Mouse (Mus musculus) monocyte, adult 59 days (primary cell): ENCODE results near the gene Gchfr. TPM values are rescaled to one million over a fixed set of nuclear protein-coding genes. Genes with fewer than 3 reads are reported as not detected.

Experiments
- total RNA-seq, 2 experiments: library from RNA; stranded (reverse); gene quantifications; one replicate each; pipeline ENCODE4 v1.2.4; 2023

Gchfr gene
- total RNA-seq: not detected

GRCm38 (mm10) chr2:119166901-119167865 is at the start of gene Gchfr:
Gchfr (plus strand) TSS chr2:119167773.

DNA sequence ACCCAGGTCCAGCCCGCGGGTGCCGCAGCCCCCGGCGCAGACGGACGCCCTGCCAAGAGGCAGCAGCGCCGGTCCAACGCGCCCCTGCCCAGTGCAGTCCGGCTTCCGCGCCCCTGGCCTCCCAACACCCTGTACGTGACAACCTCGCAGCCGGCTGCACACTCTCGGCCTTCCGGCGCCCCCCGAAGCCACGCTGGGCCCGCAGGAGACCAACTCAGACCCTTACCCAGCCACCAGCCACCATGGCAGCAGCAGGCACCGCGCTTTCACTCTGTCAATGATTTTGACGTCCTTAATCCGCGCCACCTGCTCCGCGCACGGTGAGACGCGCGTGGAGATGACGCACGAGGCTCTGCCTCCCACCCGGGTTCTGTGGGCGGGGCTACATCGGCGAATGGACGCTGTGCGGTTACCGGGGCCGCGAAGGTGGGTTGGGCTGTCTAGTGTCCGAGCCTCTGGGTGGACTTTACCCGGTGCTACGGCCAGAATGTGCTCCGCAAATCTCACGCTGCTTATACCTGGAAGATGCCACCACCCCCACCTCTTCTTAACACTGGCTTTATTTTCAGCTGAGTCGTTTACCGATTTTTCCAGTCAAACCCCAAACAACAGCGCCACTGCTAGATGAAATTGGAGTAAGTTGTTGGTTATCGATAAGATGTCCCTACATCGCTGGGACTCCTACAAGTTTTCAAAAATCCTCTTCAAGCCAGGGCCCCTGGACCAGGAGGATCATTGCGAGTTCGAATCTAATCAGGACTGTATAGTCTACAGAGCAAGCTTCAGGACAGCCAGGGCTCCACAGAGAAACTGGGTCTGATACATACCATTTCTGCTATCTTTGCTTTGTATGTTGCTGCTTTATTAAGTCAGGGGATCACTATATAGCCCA is 10.6 kb upstream of the Gchfr start, which contains the start of gene Rmdn3:
Gene Rmdn3, minus strand, starts transcription at position 354 of the 892 bp plus-strand sequence.

DNA sequence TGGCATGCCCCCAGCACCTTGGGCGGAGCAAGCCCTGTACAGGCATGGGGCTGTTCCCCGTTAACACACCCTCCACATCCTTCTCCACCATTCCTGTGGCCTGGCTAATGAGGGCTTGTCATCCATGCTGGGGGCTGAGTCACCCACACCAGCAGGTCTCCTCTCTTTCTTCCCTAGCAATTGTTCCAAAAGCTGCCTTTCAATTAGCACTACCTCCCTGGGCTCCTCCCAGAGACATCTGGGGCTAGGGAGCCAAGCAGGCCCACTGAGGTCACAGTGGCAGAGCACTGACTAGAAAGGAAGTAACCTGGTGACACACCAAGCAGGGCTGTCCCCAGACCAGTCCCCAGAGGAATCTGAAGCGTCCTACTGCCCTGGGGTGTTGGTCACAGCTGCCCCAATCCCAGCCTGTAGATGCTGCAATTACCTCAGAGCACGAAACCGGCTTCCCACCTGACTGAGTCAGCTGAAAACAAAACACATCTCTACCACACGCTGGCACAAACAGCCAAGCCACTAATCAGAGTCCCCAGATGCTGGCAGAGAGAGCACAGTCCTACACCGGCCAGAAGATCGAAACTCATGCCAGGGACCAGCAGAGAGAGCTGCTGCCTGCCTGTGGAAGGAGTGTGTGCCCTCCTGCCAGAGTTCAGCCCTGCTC is 6.5 kb downstream of the Gchfr start, which contains the start of gene Gm14137:
Gene Gm14137, plus strand, starts transcription at position 519 of the 661 bp plus-strand sequence.

GRCm38 (mm10) chr2:119208344-119209175 is 41.0 kb downstream of the Gchfr start, which contains the start of the genes Zfyve19 and Dnajc17:
Zfyve19 (plus strand) TSS chr2:119208617.
Dnajc17 (minus strand) TSS chr2:119208795.

Other genes with a start within 250 kb of the Gchfr start
- 1 to 10 TPM; 7.0 to 8.8 TPM for gene Chst14, start 241.3 kb upstream of the Gchfr start, total RNA-seq
- gene Ccdc32, start 138.4 kb upstream of the Gchfr start, total RNA-seq: 10 to 100 TPM; 10.7 to 14.7 TPM
- gene Rpusd2, start 133.0 kb upstream of the Gchfr start, total RNA-seq: 1 to 10 TPM; 3.9 to 5.4 TPM
- 1 to 10 TPM; 1.4 to 2.3 TPM for gene Knl1, start 120.7 kb upstream of the Gchfr start, total RNA-seq
- gene Rad51, start 55.0 kb upstream of the Gchfr start, total RNA-seq: under 1 TPM in 1 of 2 experiments, not detected in 1; 0.18 TPM
- 10 to 100 TPM; 15.4 to 16.4 TPM for gene Rmdn3, start 10.7 kb upstream of the Gchfr start, total RNA-seq
- gene Gm14137, start 6.7 kb downstream of the Gchfr start, total RNA-seq: not detected
- gene Zfyve19, start 40.8 kb downstream of the Gchfr start, total RNA-seq: 10 to 100 TPM; 23.0 to 24.6 TPM
- 10 to 100 TPM; 14.9 to 21.4 TPM for gene Dnajc17, start 41.0 kb downstream of the Gchfr start, total RNA-seq
- not detected for gene Ppp1r14d, start 62.1 kb downstream of the Gchfr start, total RNA-seq
- gene Spint1, start 69.6 kb downstream of the Gchfr start, total RNA-seq: 1 to 10 TPM; 2.8 to 3.5 TPM
- 1 to 10 TPM; 1.2 to 1.3 TPM for gene Rhov, start 103.5 kb downstream of the Gchfr start, total RNA-seq
- gene Vps18, start 121.0 kb downstream of the Gchfr start, total RNA-seq: 10 to 100 TPM; 50.9 to 55.5 TPM
- under 1 TPM in 1 of 2 experiments, not detected in 1; 0.27 TPM for gene Dll4, start 158.0 kb downstream of the Gchfr start, total RNA-seq
- not detected for gene Chac1, start 183.5 kb downstream of the Gchfr start, total RNA-seq